Mouse (Mus musculus): ENCODE results near the gene Fbxl19. TPM values are rescaled to one million over a fixed set of nuclear protein-coding genes. Genes with fewer than 3 reads are reported as not detected.
A peak's percentile ranks its signal among the peaks of the same experiment; 100 is the strongest.

Gene Fbxl19
- total RNA-seq, 1 experiment from 2014 or later = 18.5 TPM

DNA sequence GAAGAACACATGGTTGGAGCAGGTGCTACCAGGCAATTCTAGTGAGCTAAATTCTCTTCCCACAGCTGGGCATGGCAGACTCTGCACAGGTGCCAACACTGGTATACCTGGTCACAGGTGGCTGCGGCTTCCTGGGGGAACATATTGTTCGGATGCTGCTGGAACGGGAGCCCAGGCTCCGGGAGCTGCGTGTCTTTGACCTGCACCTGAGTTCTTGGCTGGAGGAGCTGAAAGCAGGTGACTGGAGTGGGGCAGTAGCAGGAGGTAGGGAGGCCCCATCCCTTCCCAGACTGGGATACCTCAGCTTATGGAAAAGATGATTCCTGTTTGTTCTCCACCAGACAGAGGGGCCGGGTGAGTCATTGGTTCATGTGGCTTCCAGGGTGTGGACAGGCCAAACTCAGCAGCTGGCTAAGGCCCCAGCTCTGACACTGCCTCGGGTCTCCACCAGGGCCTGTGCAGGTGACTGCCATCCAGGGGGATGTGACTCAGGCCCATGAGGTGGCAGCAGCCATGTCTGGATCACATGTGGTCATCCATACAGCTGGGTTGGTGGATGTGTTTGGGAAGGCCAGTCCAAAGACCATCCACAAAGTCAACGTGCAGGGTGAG is 56.8 kb downstream of the Fbxl19 start:
- DNase-seq = no peak

DNA sequence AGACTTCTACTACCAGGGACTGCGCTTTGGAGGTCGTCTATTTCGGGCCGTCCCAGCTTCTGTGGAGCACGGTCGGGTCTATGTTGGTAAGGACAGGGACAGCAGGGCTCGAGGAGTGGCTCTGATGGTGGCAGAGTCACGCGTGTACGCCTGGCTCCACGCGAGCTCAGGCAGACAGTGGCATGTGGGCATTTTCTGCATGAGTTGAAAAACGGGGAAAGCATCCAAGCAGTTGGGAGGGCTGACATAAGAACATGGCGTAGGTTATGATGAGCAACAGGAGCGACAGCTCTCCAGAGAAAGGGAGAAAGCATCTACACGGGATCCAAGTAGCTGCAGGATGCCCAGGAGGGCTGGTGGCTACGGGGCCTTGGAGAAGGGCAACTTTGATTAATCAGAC is 58.0 kb downstream of the Fbxl19 start:
- no peak for DNase-seq

DNA sequence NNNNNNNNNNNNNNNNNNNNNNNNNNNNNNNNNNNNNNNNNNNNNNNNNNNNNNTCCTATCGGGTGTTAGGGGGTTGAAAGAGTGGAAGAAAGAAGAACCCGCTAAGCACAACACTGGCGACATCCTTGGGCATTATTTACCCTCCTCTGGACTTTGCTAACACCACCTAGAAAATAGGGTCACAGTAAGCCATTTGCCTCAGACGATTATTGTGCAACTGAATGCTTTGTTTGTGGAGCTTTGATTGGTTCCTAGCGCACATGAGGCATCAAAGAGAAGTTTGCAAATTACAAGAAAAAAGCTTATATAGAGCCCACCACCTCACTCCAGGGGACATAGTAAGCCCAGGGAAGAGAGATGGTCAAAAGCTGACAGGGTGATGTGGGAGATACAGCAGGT is 64.5 kb downstream of the Fbxl19 start:
- no peak for DNase-seq

DNA sequence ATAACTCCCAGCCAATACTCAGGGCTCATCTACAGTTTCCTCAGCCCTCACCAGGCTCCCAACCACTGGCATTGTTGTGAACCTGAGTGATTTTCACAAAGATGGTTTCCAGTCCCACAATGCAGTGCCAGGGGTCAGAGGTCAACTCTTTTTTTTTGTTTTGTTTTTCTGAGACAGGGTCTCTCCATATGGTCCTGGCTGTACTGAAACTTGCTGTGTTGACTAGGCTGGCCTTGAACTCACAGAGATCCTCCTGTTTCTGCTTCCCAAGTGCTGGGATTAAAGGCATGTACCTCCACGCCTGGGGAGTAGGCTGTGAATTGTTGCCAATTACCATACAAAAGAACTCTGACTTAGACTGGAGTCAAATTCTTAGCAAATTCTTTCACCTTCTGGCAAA is 65.5 kb downstream of the Fbxl19 start:
- DNase-seq = no peak

DNA sequence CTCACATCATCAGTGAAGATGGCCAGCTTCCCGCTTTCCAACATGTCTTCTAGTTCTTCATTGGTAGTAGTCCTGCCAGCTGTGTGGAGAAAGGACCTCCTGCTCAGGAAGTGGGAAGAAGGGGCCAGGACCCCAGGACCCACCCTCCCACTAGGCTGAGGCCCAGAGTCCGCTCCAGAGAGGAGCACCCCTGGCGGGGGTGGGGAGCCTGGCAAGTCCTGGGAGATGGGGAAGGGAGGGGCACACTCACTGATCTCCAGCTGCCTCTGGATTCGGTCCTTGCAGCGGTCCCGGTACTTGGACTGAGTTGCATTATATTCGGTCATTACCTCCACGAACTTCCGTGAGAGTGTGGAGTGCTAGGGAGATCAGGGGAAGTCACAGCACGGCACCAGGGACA is 66.3 kb downstream of the Fbxl19 start:
- no peak for DNase-seq

DNA sequence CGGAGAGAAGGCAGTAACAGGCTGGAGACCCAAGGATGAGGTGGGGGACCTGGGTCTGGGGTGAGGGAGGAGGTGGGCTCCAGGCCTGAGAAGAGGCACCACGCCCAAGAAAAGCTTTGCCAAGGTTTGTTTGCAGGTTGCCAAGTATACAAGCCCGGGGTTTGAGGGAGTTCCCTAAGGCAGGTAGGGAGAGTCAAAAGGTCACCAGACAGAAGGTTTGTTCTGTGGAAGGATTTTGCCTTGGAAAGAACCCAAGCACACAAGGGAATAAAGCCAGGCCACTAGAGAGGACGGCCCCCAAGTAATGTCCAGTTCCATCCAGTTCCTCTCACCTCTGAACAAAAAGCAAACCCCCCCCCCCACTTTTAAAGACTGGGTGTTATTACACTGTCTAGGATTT is 66.9 kb downstream of the Fbxl19 start:
- DNase-seq = no peak

DNA sequence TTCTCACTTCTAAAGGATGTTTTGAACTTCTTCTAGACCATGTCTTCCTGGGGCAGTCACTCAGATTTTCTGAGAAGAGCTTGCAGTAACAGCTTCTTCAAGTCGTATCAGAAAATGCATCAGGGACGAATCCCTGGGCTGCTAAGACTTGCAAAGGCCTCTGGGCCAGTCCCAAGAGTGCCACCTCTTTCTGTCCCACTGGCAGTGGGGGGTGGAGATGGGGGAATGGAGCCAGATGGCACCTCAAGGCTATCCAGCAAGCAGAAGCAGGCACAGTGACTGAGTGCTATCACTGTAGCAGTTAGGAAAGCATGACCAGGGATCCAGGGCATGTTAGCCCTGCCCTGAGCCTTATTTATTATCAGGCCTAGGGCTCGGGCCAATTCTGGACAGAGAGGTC is 67.9 kb downstream of the Fbxl19 start:
- DNase-seq = peak; percentile 47

DNA sequence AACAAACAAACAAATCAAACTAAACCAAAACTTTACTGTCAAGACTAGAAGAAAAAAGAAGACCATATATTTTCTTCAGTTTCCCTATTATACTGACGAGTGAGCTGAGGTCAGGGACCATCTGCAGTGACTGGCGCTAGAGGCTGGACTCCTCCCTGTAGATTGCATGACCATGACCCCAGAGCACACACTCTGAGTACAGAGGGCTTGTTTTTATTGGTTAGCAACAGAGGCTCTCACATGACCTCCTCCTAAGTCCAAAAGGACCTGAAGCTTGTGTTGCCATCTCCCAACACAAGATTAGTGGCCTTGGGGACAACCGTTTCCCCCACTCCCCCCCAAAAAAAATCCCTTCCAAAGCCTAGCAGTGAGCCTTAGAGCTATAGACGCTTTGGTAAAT is 69.5 kb downstream of the Fbxl19 start:
- DNase-seq = no peak

DNA sequence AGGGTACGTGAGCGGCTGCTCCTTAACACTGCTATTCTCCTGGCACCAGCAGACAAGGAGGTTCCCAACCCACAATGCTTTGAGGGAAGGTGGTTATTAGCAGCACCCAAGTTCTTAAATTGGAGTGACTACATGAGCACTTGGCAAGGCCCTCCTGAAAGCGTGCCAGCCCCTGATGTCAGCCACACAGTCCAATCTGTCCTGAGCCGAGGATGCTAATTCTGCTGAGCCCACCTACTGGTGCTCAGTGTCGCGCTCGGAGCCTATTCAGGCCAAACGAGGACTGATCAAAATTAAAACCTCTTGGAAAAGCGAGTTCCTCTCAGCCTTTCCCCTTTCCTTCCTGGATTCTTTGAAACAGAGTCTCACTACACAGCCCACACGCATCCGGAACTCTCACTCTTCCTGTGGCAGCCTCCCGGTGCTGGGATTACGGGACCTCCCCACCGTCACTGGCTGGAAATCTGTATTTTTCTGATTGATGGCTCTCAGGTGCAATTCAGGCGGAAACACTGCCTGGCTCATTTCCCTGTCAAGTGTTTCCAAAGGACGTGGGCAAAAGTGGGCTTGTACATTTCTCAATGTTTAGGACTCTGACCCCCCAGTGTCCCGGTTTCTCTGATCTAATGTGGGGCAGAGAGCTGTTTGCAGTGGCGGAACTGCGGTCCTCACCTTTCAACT is 70.0 kb downstream of the Fbxl19 start:
- peak; percentile 69 for DNase-seq

DNA sequence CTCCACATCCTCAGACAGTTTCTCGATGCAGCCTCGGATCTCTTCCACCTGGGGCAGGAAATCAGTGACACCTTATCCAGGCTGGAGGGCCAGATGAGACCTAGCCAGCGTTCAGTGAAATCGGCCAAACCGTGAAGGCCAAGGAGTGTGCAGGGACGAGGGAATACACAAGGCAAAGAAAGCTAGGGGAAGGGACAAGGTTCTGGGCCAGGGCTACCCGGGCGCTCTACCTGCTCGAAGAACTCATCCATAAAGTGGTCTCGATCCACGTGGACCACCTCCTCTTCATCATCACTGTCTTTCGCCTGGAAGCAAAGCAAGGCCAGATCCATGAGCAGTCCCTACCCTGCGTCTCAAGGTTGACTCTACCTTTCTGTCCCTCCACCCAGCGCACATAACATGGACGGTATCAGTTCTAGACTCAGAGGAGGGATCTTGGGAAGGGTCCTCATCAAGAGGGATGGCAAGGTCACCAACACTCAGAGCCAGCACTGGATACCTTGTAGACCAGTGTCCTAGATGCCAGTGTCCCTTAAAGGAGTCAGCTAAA is 70.8 kb downstream of the Fbxl19 start:
- no peak for DNase-seq

DNA sequence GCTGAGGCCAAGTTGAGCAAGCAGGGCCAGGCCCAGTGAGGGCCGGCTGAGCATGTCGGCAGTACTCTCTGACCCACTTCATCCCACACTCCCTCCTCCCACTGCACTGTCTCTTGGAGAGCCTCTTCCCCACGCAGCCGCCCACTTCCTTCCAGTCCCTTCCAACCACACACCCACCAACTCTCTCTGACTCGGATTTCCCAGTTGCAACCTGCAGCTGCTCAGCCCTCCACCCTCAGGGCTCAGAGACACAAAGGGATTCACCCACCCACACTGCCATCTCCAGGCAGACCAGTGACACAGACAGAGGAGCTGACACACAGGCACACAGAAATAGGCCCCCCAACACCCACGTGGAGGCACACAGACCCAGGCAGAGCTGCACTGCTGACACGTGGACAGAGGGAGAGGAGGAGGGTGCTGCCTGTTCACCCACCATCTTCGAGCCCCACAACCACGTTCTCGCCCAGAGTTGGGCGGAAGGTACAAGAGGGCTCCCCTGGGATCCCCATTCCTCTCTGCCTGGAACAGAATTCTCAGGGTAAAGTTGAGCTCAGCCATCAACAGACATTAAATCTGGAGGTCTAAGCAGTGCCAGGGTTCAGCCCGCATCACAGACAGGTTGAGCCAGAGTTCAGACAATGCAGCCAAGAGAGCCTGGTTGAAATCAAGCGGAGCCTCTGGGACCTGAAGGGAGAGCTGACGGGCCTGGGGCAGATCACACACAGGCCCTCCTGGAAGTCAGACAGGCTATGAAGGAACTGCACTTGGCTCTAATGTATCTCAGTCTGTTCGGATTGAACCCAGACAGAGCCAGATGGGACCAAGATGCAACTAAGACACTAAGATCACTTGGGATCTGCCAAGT is 71.8 kb downstream of the Fbxl19 start:
- DNase-seq = peak; percentile 30

DNA sequence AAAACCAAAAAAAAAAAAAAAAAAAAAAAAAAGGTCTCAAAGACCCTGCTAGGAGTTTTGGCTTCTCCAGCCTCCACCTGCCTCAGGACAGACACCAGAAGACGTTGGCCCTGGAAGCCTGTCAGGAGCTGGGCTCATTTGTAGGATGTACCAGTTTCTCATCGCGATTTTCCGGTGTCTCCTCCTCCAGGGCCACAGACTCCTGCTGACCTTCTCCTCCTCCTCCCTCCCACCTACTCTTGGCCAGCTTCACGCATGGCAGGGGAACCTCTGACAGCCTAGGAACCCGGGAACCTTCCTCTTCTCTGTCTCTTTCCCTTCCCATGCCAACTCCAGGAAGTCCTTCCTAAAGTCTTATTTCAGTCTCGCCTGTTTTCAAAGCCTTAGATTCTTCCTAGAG is 72.7 kb downstream of the Fbxl19 start:
- DNase-seq = no peak

DNA sequence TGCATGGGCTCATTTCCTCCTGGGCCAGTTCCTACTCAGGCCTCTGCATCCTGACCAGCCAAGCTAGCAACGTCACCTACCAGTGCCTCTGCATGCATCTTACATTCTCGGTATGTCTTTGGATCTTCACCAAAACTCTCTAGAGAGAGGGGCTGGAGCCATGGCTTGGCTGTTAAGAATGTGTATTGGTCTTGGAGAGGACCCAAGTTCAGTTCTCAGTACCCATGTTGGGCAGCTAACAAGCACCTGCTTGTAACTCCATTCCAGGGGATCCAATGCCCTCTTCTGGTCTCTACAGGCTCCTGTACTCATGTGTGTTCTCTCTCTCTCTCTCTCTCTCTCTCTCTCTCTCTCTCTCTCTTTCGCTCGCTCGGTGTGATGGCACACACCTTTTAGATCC is 73.4 kb downstream of the Fbxl19 start:
- DNase-seq = no peak

Small RNA genes lying within 50 kb of the gene (microRNA-seq; reads per million reads assigned to microRNA genes)
- gene Mir762 = 0 reads per million in 2 experiments

Other genes with a start within 250 kb of the Fbxl19 start
- 111 and 125 TPM in 2 replicates for gene Srcap, start 232.6 kb upstream of the Fbxl19 start, total RNA-seq (2021)
- 21.7 and 31.3 TPM in 2 replicates for gene Gm42715, start 225.0 kb upstream of the Fbxl19 start, total RNA-seq (2021)
- not detected in 2 replicates for gene Tmem265, start 183.2 kb upstream of the Fbxl19 start, total RNA-seq (2021)
- gene Phkg2, start 171.2 kb upstream of the Fbxl19 start, total RNA-seq (2021) = 52.3 and 55.0 TPM in 2 replicates
- 12.7 and 15.4 TPM in 2 replicates for gene Ccdc189, start 155.9 kb upstream of the Fbxl19 start, total RNA-seq (2021)
- gene Rnf40, start 155.8 kb upstream of the Fbxl19 start, total RNA-seq (2021) = 60.6 and 69.6 TPM in 2 replicates
- 25.1 and 25.4 TPM in 2 replicates for gene Zfp629, start 128.7 kb upstream of the Fbxl19 start, total RNA-seq (2021)
- 64.9 and 114 TPM in 2 replicates for gene Bcl7c, start 35.6 kb upstream of the Fbxl19 start, total RNA-seq (2021)
- 2.5 and 2.6 TPM in 2 replicates for gene Ctf1, start 31.8 kb upstream of the Fbxl19 start, total RNA-seq (2021)
- not detected in 2 replicates for gene Ctf2, start 12.4 kb upstream of the Fbxl19 start, total RNA-seq (2021)
- gene Orai3, start 25.3 kb downstream of the Fbxl19 start, total RNA-seq (2021) = 31.5 and 37.2 TPM in 2 replicates
- 36.9 and 49.8 TPM in 2 replicates for gene Setd1a, start 32.1 kb downstream of the Fbxl19 start, total RNA-seq (2021)
- gene Gm49388, start 41.1 kb downstream of the Fbxl19 start, total RNA-seq (2021) = 4.4 and 6.9 TPM in 2 replicates
- gene Hsd3b7, start 56.1 kb downstream of the Fbxl19 start, total RNA-seq (2021) = 49.1 and 66.2 TPM in 2 replicates
- 101 and 122 TPM in 2 replicates for gene Stx4a, start 79.8 kb downstream of the Fbxl19 start, total RNA-seq (2021)
- gene Stx1b, start 80.0 kb downstream of the Fbxl19 start, total RNA-seq (2021) = 4.2 and 8.0 TPM in 2 replicates
- 41.2 and 42.2 TPM in 2 replicates for gene Zfp646, start 131.7 kb downstream of the Fbxl19 start, total RNA-seq (2021)
- 9.3 and 11.3 TPM in 2 replicates for gene Zfp668, start 132.3 kb downstream of the Fbxl19 start, total RNA-seq (2021)
- 1.2 and 2.2 TPM in 2 replicates for gene Prss53, start 146.4 kb downstream of the Fbxl19 start, total RNA-seq (2021)
- gene Gm21974, start 150.9 kb downstream of the Fbxl19 start, total RNA-seq (2021) = not detected in 2 replicates
- gene Vkorc1, start 151.1 kb downstream of the Fbxl19 start, total RNA-seq (2021) = 69.5 and 76.6 TPM in 2 replicates
- 119 and 123 TPM in 2 replicates for gene Bckdk, start 159.5 kb downstream of the Fbxl19 start, total RNA-seq (2021)
- 30.0 and 32.6 TPM in 2 replicates for gene Kat8, start 168.0 kb downstream of the Fbxl19 start, total RNA-seq (2021)
- gene Prss8, start 185.6 kb downstream of the Fbxl19 start, total RNA-seq (2021) = 0.15 TPM in 1 of 2 replicates, not detected in the other
- gene Prss36, start 202.2 kb downstream of the Fbxl19 start, total RNA-seq (2021) = 4.4 and 9.7 TPM in 2 replicates
- gene Fus, start 222.9 kb downstream of the Fbxl19 start, total RNA-seq (2021) = 189 and 309 TPM in 2 replicates
- 2.8 and 5.5 TPM in 2 replicates for gene Pycard, start 249.3 kb downstream of the Fbxl19 start, total RNA-seq (2021)

All from adrenal gland, postnatal 25 days (tissue).